Mouse (Mus musculus): Measurements from ENCODE around the gene Olfr972.

DNA sequence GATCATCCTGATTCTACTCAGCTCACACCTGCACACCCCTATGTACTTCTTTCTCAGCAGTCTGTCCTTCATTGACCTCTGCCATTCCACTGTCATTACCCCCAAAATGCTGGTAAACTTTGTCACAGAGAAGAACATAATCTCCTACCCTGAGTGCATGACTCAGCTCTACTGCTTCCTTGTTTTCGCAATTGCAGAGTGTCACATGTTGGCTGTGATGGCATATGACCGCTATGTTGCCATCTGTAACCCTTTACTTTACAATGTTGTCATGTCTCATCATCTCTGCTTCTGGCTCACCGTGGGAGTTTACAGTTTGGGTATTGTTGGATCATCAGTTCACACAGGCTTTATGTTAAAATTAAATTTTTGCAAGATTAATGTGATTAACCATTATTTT, 43.7 kb downstream of the Olfr972 start:
- TF ChIP-seq CTCF (IDR thresholded peaks at IDR 0.05; ENCODE audit: low read depth) (no peak), EP300 (optimal IDR thresholded peaks at IDR 0.05) (no peak)
